Mouse (Mus musculus) lung, embryonic 15.5 days (tissue): ENCODE measurements at regions not wholly inside any gene's neighbourhood (a gene's known extent, or its start where the extent isn't known, plus 50 kb on each side); places are given as distances from the start of the nearest gene placed in this dataset.

Source experiments
- ATAC-seq: fragments of 200-750 bp; cut with Nextera tagmentation; 2 replicates; pipeline ENCODE4 v1.8.0; 2017; ENCODE audit warnings: moderate number of reproducible peaks, borderline replicate concordance; ENCODE audit not compliant: low FRiP score, low TSS enrichment; ENCODE audit errors: extremely low read depth
- H3K27ac ChIP-seq: fragments of 300-500 bp; sonication (generic); 2 replicates; pipeline ENCODE4 v1.5.1; 2015; ENCODE audit warnings: moderate library complexity, mild to moderate bottlenecking, inconsistent platforms
- H3K27me3 ChIP-seq: fragments of 300-500 bp; sonication (generic); 2 replicates; pipeline ENCODE4 v1.6.1; 2015; ENCODE audit warnings: inconsistent platforms
- H3K36me3 ChIP-seq: fragments of 300-500 bp; sonication (generic); 2 replicates; pipeline ENCODE4 v1.6.1; 2015; ENCODE audit warnings: inconsistent platforms
- H3K4me1 ChIP-seq: fragments of 300-500 bp; sonication (generic); 2 replicates; pipeline ENCODE4 v1.6.1; 2015; ENCODE audit warnings: inconsistent platforms
- H3K4me2 ChIP-seq: fragments of 300-500 bp; sonication (generic); 2 replicates; pipeline ENCODE4 v1.6.1; 2015; ENCODE audit warnings: inconsistent platforms, mild to moderate bottlenecking, moderate library complexity
- H3K4me3 ChIP-seq: fragments of 300-500 bp; sonication (generic); 2 replicates; pipeline ENCODE4 v1.5.1; 2015; ENCODE audit warnings: mild to moderate bottlenecking, inconsistent platforms
- H3K9ac ChIP-seq: fragments of 300-500 bp; sonication (generic); 2 replicates; pipeline ENCODE4 v1.6.1; 2015; ENCODE audit warnings: inconsistent platforms
- H3K9me3 ChIP-seq: fragments of 300-500 bp; sonication (generic); 2 replicates; pipeline ENCODE4 v1.6.1; 2016; ENCODE audit warnings: inconsistent platforms
- WGBS: fragments of 180-500 bp; shearing (Covaris S2); methylation state at CpG from one replicate; pipeline ENCODE4 v1.1.7; 2015; 5-methylcytosine and 5-hydroxymethylcytosine counted together

GRCm38 (mm10) chr13:32535602-32536001 is 197.1 kb upstream of the Gmds start:
- H3K4me1 ChIP-seq: no peaks in the 10 kb centered on the region
- H3K9me3 ChIP-seq: no peaks in the 10 kb centered on the region
- no peaks in the 10 kb centered on the region for H3K27me3 ChIP-seq
- H3K9ac ChIP-seq: no peak overlapping the region
- H3K36me3 ChIP-seq: no peaks in the 10 kb centered on the region
- no peak overlapping the region for H3K4me3 ChIP-seq
- ATAC-seq: no peak
- H3K27ac ChIP-seq: no peak overlapping the region
- H3K4me2 ChIP-seq: no peak overlapping the region
- 72% methylated on average over 4 of the region's 4 CpGs for WGBS

GRCm38 (mm10) chr13:32530926-32531512 is 192.5 kb upstream of the Gmds start:
- 76% methylated on average over 3 of the region's 3 CpGs for WGBS
- ATAC-seq: no peak
- no peak overlapping the region for H3K9ac ChIP-seq
- no peaks in the 10 kb centered on the region for H3K36me3 ChIP-seq
- no peak overlapping the region for H3K4me2 ChIP-seq
- no peaks in the 10 kb centered on the region for H3K9me3 ChIP-seq
- H3K4me1 ChIP-seq: no peaks in the 10 kb centered on the region
- no peak overlapping the region for H3K4me3 ChIP-seq
- no peaks in the 10 kb centered on the region for H3K27me3 ChIP-seq
- H3K27ac ChIP-seq: no peak overlapping the region

- Histone ChIP-seq H3K27me3 (0 out of 2 replicates have a peak, but pooled peaks cover 8% of the 10 kb centered on the region), H3K4me3 (no peak overlapping the region), H3K36me3 (no peaks in the 10 kb centered on the region), H3K4me1 (no peaks in the 10 kb centered on the region), H3K9ac (no peak overlapping the region), H3K9me3 (no peaks in the 10 kb centered on the region), H3K27ac (no peak overlapping the region), H3K4me2 (no peak overlapping the region)
- WGBS: 33% methylated on average over 16 of the region's 16 CpGs
- no peak for ATAC-seq
These were observed 180.2 kb upstream of the Gmds start for GRCm38 (mm10) chr13:32518611-32519344.

- ATAC-seq: no peak
- 0 out of 2 replicates have a peak, but pooled peaks cover 8% of the 10 kb centered on the region for H3K27me3 ChIP-seq
- no peak overlapping the region for H3K9ac ChIP-seq
- no peaks in the 10 kb centered on the region for H3K4me1 ChIP-seq
- no peak overlapping the region for H3K27ac ChIP-seq
- no peaks in the 10 kb centered on the region for H3K36me3 ChIP-seq
- 59% methylated on average over 8 of the region's 8 CpGs for WGBS
- H3K4me2 ChIP-seq: no peak overlapping the region
- H3K4me3 ChIP-seq: no peak overlapping the region
- H3K9me3 ChIP-seq: no peaks in the 10 kb centered on the region
These were observed 179.0 kb upstream of the Gmds start for GRCm38 (mm10) chr13:32517514-32517913.

- no peak overlapping the region for H3K4me2 ChIP-seq
- no peaks in the 10 kb centered on the region for H3K36me3 ChIP-seq
- no peaks in the 10 kb centered on the region for H3K27me3 ChIP-seq
- no peak overlapping the region for H3K27ac ChIP-seq
- no peaks in the 10 kb centered on the region for H3K4me1 ChIP-seq
- no peak overlapping the region for H3K9ac ChIP-seq
- no peak overlapping the region for H3K4me3 ChIP-seq
- WGBS: 51% methylated on average over 5 of the region's 5 CpGs
- ATAC-seq: no peak
- no peaks in the 10 kb centered on the region for H3K9me3 ChIP-seq
These were observed 170.9 kb upstream of the Gmds start for GRCm38 (mm10) chr13:32509231-32510023.

- 65% methylated on average over 3 of the region's 3 CpGs for WGBS
- no peaks in the 10 kb centered on the region for H3K36me3 ChIP-seq
- ATAC-seq: no peak
- no peak overlapping the region for H3K9ac ChIP-seq
- H3K9me3 ChIP-seq: no peaks in the 10 kb centered on the region
- H3K27me3 ChIP-seq: no peaks in the 10 kb centered on the region
- H3K4me1 ChIP-seq: no peaks in the 10 kb centered on the region
- H3K27ac ChIP-seq: no peak overlapping the region
- no peak overlapping the region for H3K4me2 ChIP-seq
- H3K4me3 ChIP-seq: no peak overlapping the region
These were observed 169.9 kb upstream of the Gmds start for GRCm38 (mm10) chr13:32508447-32508846.

GRCm38 (mm10) chr13:32507825-32508224 is 169.3 kb upstream of the Gmds start:
- H3K4me2 ChIP-seq: no peak overlapping the region
- no peak overlapping the region for H3K9ac ChIP-seq
- H3K36me3 ChIP-seq: no peaks in the 10 kb centered on the region
- H3K27ac ChIP-seq: no peak overlapping the region
- H3K4me3 ChIP-seq: no peak overlapping the region
- 73% methylated on average over 2 of the region's 2 CpGs for WGBS
- no peaks in the 10 kb centered on the region for H3K4me1 ChIP-seq
- H3K27me3 ChIP-seq: no peaks in the 10 kb centered on the region
- ATAC-seq: no peak
- H3K9me3 ChIP-seq: no peaks in the 10 kb centered on the region

GRCm38 (mm10) chr13:32498205-32498790 is 159.8 kb upstream of the Gmds start:
- 27% methylated on average over 8 of the region's 8 CpGs for WGBS
- Histone ChIP-seq H3K4me1 (peaks cover 13% of the 10 kb centered on the region), H3K4me2 (no peak overlapping the region), H3K27ac (no peak overlapping the region), H3K27me3 (no peaks in the 10 kb centered on the region), H3K36me3 (no peaks in the 10 kb centered on the region), H3K9ac (no peak overlapping the region), H3K4me3 (no peak overlapping the region), H3K9me3 (no peaks in the 10 kb centered on the region)
- ATAC-seq: no peak

GRCm38 (mm10) chr13:32496263-32496662 is 157.7 kb upstream of the Gmds start:
- no peak for ATAC-seq
- no peaks in the 10 kb centered on the region for H3K36me3 ChIP-seq
- peaks cover 27% of the 10 kb centered on the region for H3K4me1 ChIP-seq
- no peak overlapping the region for H3K4me3 ChIP-seq
- H3K27ac ChIP-seq: no peak overlapping the region
- H3K4me2 ChIP-seq: no peak overlapping the region
- no peaks in the 10 kb centered on the region for H3K9me3 ChIP-seq
- WGBS: 85% methylated on average over 2 of the region's 2 CpGs
- H3K27me3 ChIP-seq: no peaks in the 10 kb centered on the region
- no peak overlapping the region for H3K9ac ChIP-seq

- WGBS: 54% methylated on average over 6 of the region's 6 CpGs
- no peak overlapping the region for H3K9ac ChIP-seq
- H3K4me3 ChIP-seq: no peak overlapping the region
- H3K4me1 ChIP-seq: peaks cover 27% of the 10 kb centered on the region
- H3K27me3 ChIP-seq: no peaks in the 10 kb centered on the region
- no peaks in the 10 kb centered on the region for H3K9me3 ChIP-seq
- no peak overlapping the region for H3K27ac ChIP-seq
- no peak for ATAC-seq
- no peak overlapping the region for H3K4me2 ChIP-seq
- H3K36me3 ChIP-seq: no peaks in the 10 kb centered on the region
These were observed 156.5 kb upstream of the Gmds start for GRCm38 (mm10) chr13:32495063-32495462.

- H3K9ac ChIP-seq: no peak overlapping the region
- H3K36me3 ChIP-seq: no peaks in the 10 kb centered on the region
- ATAC-seq: no peak
- H3K27ac ChIP-seq: no peak overlapping the region
- peaks cover 27% of the 10 kb centered on the region for H3K4me1 ChIP-seq
- H3K4me2 ChIP-seq: no peak overlapping the region
- no peaks in the 10 kb centered on the region for H3K27me3 ChIP-seq
- H3K4me3 ChIP-seq: no peak overlapping the region
- H3K9me3 ChIP-seq: no peaks in the 10 kb centered on the region
- WGBS: 32% methylated on average over 7 of the region's 7 CpGs
These were observed 155.3 kb upstream of the Gmds start for GRCm38 (mm10) chr13:32493806-32494205.

- no peak overlapping the region for H3K4me3 ChIP-seq
- 12% methylated on average over 7 of the region's 7 CpGs for WGBS
- H3K36me3 ChIP-seq: no peaks in the 10 kb centered on the region
- H3K27ac ChIP-seq: no peak overlapping the region
- no peak for ATAC-seq
- no peak overlapping the region for H3K4me2 ChIP-seq
- peaks cover 27% of the 10 kb centered on the region for H3K4me1 ChIP-seq
- H3K27me3 ChIP-seq: no peaks in the 10 kb centered on the region
- no peak overlapping the region for H3K9ac ChIP-seq
- no peaks in the 10 kb centered on the region for H3K9me3 ChIP-seq
These were observed 154.8 kb upstream of the Gmds start for GRCm38 (mm10) chr13:32493309-32493708.
